ENCODE assay signal across 27 mouse cellular contexts in the genomic region with DNA sequence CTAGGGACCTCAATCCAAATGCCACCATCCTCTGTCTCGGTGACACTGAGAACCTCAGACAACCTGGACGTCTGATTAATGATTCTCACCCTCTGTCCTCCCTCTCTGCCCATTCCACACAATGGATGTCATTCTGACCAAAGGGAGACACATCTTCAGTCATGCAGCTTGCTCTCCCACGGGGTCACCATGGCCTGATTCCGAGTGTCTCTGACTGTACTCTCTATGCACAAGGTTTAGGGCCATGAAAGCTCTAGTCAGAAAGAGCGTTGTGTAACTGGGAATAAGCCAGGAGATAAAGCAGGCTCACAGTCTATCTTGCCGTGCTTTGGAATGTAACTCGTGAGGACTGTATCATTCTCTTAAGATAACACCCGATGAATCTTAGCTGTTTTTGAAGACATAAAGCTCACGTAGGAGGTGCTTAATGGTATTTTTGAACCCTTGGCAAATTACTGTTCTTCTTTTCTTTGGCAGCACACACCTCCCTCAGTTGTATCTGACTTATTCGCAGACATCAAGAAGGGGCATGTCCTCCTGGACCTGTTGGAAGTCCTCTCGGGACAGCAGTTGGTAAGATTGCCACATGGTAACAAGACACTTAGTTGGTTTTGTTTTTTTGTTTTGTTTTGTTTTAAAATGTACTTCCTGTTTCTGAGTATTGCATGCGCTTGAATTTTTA.
DNase-seq lines count a peak whose midpoint lies in the region; ATAC-seq and TF ChIP-seq lines count a peak whose summit lies in the region.
"Had no signal": no experiment of that assay in that cellular context is flagged by ENCODE, and none has a peak within 500 bp of the region (broad histone marks: within the 10 kb centered on the region; RNA-seq: fewer than 3 reads in every experiment).

No protein-coding gene starts in this region.

- no peak for TF ChIP-seq POLR2A in lung, adult 2 months (IDR thresholded peaks at IDR 0.05; ENCODE audit: borderline replicate concordance, extremely low read depth, low read depth, low read length)

- no peak overlapping the region for H3K4me3 ChIP-seq in heart, embryonic 14.5 days (ENCODE audit: control insufficient read depth in 1 of 2, insufficient read depth in 1 of 2, low read depth in 1 of 2, low read length in 2 of 2)
- H3K4me3 ChIP-seq in lung, embryonic 16.5 days (ENCODE audit: low read length), result no peak overlapping the region
- H3K4me3 ChIP-seq in lung, adult 2 months (replicated peaks; ENCODE audit: extremely low read depth, low read depth, low read length), result no peak overlapping the region
- H3K4me3 ChIP-seq: hindbrain, embryonic 10.5 days; hindbrain, embryonic 15.5 days; kidney, embryonic 15.5 days; lung, embryonic 15.5 days; megakaryocyte, embryonic 14.5 days; midbrain, embryonic 12.5 days; myocyte; neural tube, embryonic 12.5 days; stomach, embryonic 15.5 days had no signal

- ATAC-seq in heart, embryonic 14.5 days (ENCODE audit: insufficient number of reproducible peaks, insufficient read depth, low FRiP score, low read depth), result no peak
- ATAC-seq in lung, embryonic 16.5 days (ENCODE audit: low read depth), result peak; percentile 31; the same call in 1 of the 2 replicates
- ATAC-seq: forebrain, embryonic 14.5 days had no signal

- H3K27me3 ChIP-seq in heart, embryonic 14.5 days (ENCODE audit: control insufficient read depth, insufficient read depth, low read length), result no peaks in the 10 kb centered on the region
- H3K27me3 ChIP-seq in lung, embryonic 16.5 days (ENCODE audit: control insufficient read depth, insufficient read depth, low read depth, low read length), result no peaks in the 10 kb centered on the region
- H3K27me3 ChIP-seq: hindbrain, embryonic 15.5 days; kidney, embryonic 15.5 days; lung, embryonic 15.5 days; midbrain, embryonic 12.5 days; neural tube, embryonic 12.5 days; stomach, embryonic 15.5 days had no signal

- no peak for DNase-seq in heart, adult 9 months (ENCODE audit: low spot score in 2 of 2)
- no peak for DNase-seq in lung, adult 2 months
- DNase-seq in fat pad, adult 2 months (ENCODE audit: extremely low read depth, low read depth, low spot score), result peak; percentile 74
- DNase-seq in gonadal fat pad, adult 2 months (ENCODE audit: low read depth), result peak; percentile 51
- DNase-seq: adrenal gland, postnatal 36 days; B cell, adult 2 months; cerebellum, adult 18-20 months; cerebellum, postnatal 14 days; gastrocnemius, postnatal 14 days; kidney, adult 18-20 months; kidney, postnatal 25 days; liver; lung, postnatal 36 days; right cerebral cortex, postnatal 25 days had no signal

- peak overlapping the region; percentile 19; the same call in 1 of the 2 replicates for H3K4me2 ChIP-seq in heart, embryonic 14.5 days (ENCODE audit: low read length)
- H3K4me2 ChIP-seq in lung, embryonic 16.5 days (ENCODE audit: low read depth, low read length), result no peak overlapping the region
- H3K4me2 ChIP-seq: hindbrain, embryonic 15.5 days; kidney, embryonic 15.5 days; lung, embryonic 15.5 days; midbrain, embryonic 12.5 days; neural tube, embryonic 12.5 days; stomach, embryonic 15.5 days had no signal

- 25% methylated on average over 12 of the region's 12 CpGs for WGBS in heart, embryonic 14.5 days
- 65% methylated on average over 12 of the region's 12 CpGs for WGBS in lung, embryonic 16.5 days
- WGBS in lung, adult 2 months, result 68% methylated on average over 12 of the region's 12 CpGs

- no peak for TF ChIP-seq CTCF in lung, adult 2 months (IDR thresholded peaks at IDR 0.05; ENCODE audit: insufficient read depth, low read length)

- peak overlapping the region; percentile 49 to 62; a peak in 3 of 4 replicates for H3K27ac ChIP-seq in heart, embryonic 14.5 days (replicated peaks in 1 of 2; ENCODE audit: control insufficient read depth in 1 of 2, insufficient read depth in 1 of 2, low read depth in 2 of 2, low read length in 2 of 2)
- no peak overlapping the region for H3K27ac ChIP-seq in lung, embryonic 16.5 days (ENCODE audit: low read length)
- H3K27ac ChIP-seq: hindbrain, embryonic 10.5 days; hindbrain, embryonic 15.5 days; kidney, embryonic 15.5 days; liver, embryonic 14.5 days; lung, embryonic 15.5 days; midbrain, embryonic 12.5 days; neural tube, embryonic 12.5 days; stomach, embryonic 15.5 days had no signal

- H3K9ac ChIP-seq in heart, embryonic 14.5 days (ENCODE audit: low read length), result no peak overlapping the region
- H3K9ac ChIP-seq in lung, embryonic 16.5 days (ENCODE audit: low read length), result no peak overlapping the region
- H3K9ac ChIP-seq: hindbrain, embryonic 15.5 days; kidney, embryonic 15.5 days; liver, embryonic 14.5 days; lung, embryonic 15.5 days; midbrain, embryonic 12.5 days; neural tube, embryonic 12.5 days; stomach, embryonic 15.5 days had no signal

- 0 out of 2 replicates have a peak, but pooled peaks cover 2% of the 10 kb centered on the region for H3K9me3 ChIP-seq in heart, embryonic 14.5 days (ENCODE audit: control insufficient read depth, low read length)
- H3K9me3 ChIP-seq in lung, embryonic 16.5 days (ENCODE audit: control insufficient read depth, low read length), result no peaks in the 10 kb centered on the region
- H3K9me3 ChIP-seq: hindbrain, embryonic 15.5 days; kidney, embryonic 15.5 days; lung, embryonic 15.5 days; midbrain, embryonic 12.5 days; neural tube, embryonic 12.5 days; stomach, embryonic 15.5 days had no signal

- H3K36me3 ChIP-seq in heart, embryonic 14.5 days (ENCODE audit: control insufficient read depth, insufficient read depth, low read length), result peaks cover 13% of the 10 kb centered on the region
- peaks cover 4% of the 10 kb centered on the region; the same call in 1 of the 2 replicates for H3K36me3 ChIP-seq in lung, embryonic 16.5 days (ENCODE audit: control insufficient read depth, insufficient read depth, low read length)
- H3K36me3 ChIP-seq: hindbrain, embryonic 15.5 days; lung, embryonic 15.5 days; stomach, embryonic 15.5 days had no signal

- peaks cover 15 to 30% of the 10 kb centered on the region in 2 experiments for H3K4me1 ChIP-seq in heart, embryonic 14.5 days (ENCODE audit: control insufficient read depth in 2 of 2, insufficient read depth in 2 of 2, low read length in 2 of 2)
- H3K4me1 ChIP-seq in lung, embryonic 16.5 days (replicated peaks; ENCODE audit: control insufficient read depth, insufficient read depth, low read length), result peaks cover 4% of the 10 kb centered on the region; the same call in 1 of the 2 replicates
- no peaks in the 10 kb centered on the region for H3K4me1 ChIP-seq in lung, adult 2 months (ENCODE audit: control insufficient read depth, insufficient read depth, low read length)
- H3K4me1 ChIP-seq: megakaryocyte, embryonic 14.5 days; stomach, embryonic 15.5 days had no signal

Comparison
In these comparisons a context has a peak if more than half of its experiments do, and no peak if none do; other contexts are left out.
1. DNase-seq: peak in fat pad, adult 2 months (single experiment) and gonadal fat pad, adult 2 months (single experiment); none in heart, adult 9 months (0 of 2) and lung, adult 2 months (single experiment).